Comparison of ENCODE assay signal across 7 mouse cellular contexts in the genomic region with DNA sequence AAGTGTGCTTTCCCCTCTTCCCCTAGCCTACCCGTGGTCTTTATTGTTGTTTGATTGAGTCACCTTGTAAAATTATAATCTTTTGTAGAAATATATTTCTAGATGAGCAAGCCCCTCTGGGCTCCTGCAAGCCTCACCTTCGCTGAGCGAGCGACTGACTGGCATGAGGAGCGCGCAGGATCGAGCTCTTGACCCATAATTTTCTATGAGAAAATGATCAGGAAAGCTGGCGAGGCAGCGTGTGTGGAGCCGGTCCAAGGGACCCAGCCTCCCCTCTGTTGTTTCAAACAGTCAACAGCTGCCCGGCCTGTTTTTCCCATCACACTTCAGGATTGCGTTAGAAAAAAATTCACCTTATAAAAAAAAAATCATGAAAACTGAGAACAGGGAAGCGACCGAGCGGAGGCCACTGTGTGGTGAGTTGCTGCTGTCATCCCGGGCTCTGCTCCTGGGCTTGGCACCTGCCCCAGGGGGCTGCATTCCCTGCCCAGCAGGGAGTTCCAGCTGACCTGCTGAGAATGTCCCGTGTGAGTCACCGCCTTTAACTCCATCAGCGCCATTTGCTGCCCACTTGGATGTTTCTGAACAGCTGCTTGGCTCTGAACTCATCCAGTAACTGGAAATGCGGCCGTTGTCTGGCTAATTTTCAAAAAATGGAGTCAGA.
DNase-seq lines count a peak whose midpoint lies in the region.

No protein-coding gene starts in this region.

- DNase-seq in R1 (ENCODE audit: low read depth, low spot score) = peak; percentile 74
- DNase-seq in embryo, embryonic 10 days (ENCODE audit: low spot score) = peak; percentile 45
- DNase-seq in heart, adult 18-20 months = peak; percentile 31 to 38
- peak; percentile 26 for DNase-seq in kidney, adult 18-20 months
- peak; percentile 76 for DNase-seq in mesoderm, embryonic 11.5 days (ENCODE audit: low read depth, low spot score)
- DNase-seq in spleen, adult 12 weeks (ENCODE audit: low spot score) = no peak
- DNase-seq in left cerebral cortex, adult 9 months (ENCODE audit: low spot score in 2 of 2) = no peak

Comparison
In these comparisons a context has a peak if more than half of its experiments do, and no peak if none do; other contexts are left out.
1. DNase-seq: peak in R1 (single experiment), embryo, embryonic 10 days (single experiment), heart, adult 18-20 months (2 of 2), kidney, adult 18-20 months (single experiment) and mesoderm, embryonic 11.5 days (single experiment); none in spleen, adult 12 weeks (single experiment) and left cerebral cortex, adult 9 months (0 of 2).